Mouse (Mus musculus): ENCODE data around the gene Sptbn4. TPM values are rescaled to one million over a fixed set of nuclear protein-coding genes. Genes with fewer than 3 reads are reported as not detected.
A peak's percentile ranks its signal among the peaks of the same experiment; 100 is the strongest.

Sptbn4 gene
- total RNA-seq, 2 experiments from 2014 or later = 147 TPM

GRCm38 (mm10) chr7:27339519-27339918 is 108.0 kb downstream of the Sptbn4 start:
- no peak for TF ChIP-seq CTCF (conservative IDR thresholded peaks at IDR 0.05)
- DNase-seq (ENCODE audit: low spot score in 2 of 2) = peak; percentile 60 to 86
- peak overlapping the region; percentile 86 for H3K27ac ChIP-seq
- H3K4me3 ChIP-seq = peak overlapping the region; percentile 53

DNA sequence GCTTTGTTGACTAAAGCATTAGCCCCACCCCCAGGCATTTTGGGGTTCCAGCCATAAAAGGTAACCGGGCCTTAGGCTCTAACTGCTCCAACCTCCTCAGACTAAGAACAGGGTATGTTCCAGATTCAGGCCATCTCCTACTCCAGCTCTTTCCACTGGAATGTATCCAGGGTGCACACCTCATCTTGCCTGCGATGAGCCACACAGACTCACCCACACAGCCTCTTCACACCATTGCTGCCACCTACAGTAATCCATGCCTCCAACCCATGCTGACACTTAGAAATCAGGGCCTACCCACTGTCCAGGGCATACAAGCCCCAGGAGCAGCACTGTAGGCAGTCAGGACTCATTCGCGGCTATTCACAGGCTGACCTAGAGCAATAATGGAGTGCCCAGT is 108.4 kb downstream of the Sptbn4 start:
- no peak for DNase-seq (ENCODE audit: low spot score in 2 of 2)
- peak overlapping the region; percentile 53 for H3K4me3 ChIP-seq
- TF ChIP-seq CTCF (conservative IDR thresholded peaks at IDR 0.05) = no peak

GRCm38 (mm10) chr7:27337175-27337853 is 110.2 kb downstream of the Sptbn4 start, which contains the start of gene Ltbp4:
Gene Ltbp4, minus strand, starts transcription at chr7:27337692.
- H3K27ac ChIP-seq = peak within 1 kb of the TSS; percentile 86; the same call in 1 of the 2 replicates
- TF ChIP-seq CTCF (conservative IDR thresholded peaks at IDR 0.05) = no peak
- no peak for DNase-seq (ENCODE audit: low spot score in 2 of 2)
- peak within 1 kb of the TSS; percentile 37 for H3K4me3 ChIP-seq

More for the DNA sequence above, 108.4 kb downstream of the Sptbn4 start:
- H3K27ac ChIP-seq = peak overlapping the region; percentile 86

DNA sequence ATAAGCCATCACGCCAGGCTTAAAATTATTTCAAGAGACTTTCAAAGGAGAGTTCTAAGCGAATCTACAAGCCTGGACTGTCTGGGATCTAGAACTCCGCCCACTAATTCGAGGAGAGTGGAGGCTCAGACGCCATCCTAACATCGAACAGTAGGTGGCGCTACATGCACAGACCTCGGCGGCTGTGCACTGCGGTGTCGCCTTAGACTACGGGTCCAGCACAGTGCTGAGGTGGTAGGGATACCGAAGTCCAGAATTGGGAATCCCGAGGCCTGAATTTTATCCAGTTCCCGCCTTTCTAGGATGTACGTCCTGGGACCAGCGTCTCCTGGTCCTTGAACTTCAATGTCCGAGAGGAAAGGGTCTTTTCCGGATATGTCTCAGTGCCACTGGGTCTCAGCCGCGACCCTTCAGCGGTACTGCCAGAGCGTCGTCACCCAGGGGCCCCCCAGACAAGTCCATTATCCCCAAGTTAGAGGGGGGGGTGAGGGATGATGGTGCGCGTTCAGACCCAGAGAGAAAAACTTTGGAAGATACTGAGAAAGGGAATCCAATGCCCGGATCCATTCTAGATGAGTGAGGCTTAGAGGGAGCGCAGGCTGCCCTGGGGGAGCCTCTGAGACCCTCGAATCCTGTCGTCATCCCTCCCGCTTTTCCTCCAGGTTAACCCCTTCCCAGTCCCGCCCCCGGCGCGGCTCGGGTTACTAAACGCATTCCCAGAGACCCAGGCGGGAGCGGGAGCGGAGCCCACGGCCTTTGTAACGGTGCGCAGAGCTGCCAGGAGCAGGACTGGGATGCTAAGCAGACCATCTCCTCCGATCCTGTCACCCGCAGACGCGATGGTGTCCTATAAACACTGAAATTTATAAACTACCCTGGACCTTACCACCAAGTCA is 111.3 kb downstream of the Sptbn4 start:
- DNase-seq (ENCODE audit: low spot score in 2 of 2) = peak; percentile 89 to 95
- Histone ChIP-seq H3K4me3 (peak overlapping the region; percentile 37), H3K27ac (no peak overlapping the region)
- TF ChIP-seq CTCF (conservative IDR thresholded peaks at IDR 0.05) = peak; percentile 98

- no peak overlapping the region for H3K27ac ChIP-seq
- no peak for DNase-seq (ENCODE audit: low spot score in 2 of 2)
- no peak overlapping the region for H3K4me3 ChIP-seq
- TF ChIP-seq CTCF (conservative IDR thresholded peaks at IDR 0.05) = no peak
Measured at GRCm38 (mm10) chr7:27335011-27335720, 112.3 kb downstream of the Sptbn4 start.

GRCm38 (mm10) chr7:27334405-27334911 is 113.0 kb downstream of the Sptbn4 start:
- DNase-seq (ENCODE audit: low spot score in 2 of 2) = no peak

DNA sequence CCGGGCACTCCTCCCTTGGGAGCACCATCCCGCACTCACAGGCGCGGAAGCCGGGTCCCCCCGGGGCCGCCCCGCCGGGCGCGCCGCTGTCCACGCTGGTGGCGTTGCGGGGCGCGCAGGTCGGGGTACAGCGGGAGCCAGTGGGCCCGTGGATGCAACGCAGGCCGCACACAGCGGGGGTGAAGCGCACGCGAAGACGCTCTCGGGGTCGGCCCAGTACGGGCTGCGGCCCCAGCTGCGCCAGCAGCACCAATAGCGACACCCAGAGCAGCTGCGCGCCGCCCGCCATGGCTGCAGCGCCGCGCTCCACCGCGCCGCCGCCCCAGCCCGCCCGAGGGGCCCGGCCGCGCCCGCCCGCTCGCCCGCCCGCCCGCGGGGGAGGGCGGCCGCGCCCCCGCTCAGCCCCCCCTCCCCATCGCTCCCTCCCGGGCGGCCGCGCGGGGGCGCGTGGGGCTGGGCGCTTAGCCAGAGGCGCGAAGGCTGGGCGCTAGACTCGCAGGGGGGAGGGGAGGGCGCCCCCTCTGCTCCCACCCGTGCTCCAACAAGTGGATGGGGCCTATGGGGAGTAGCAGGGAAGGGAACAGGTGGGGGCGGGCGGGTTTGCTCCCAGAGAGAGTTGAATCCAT is 114.1 kb downstream of the Sptbn4 start:
- Histone ChIP-seq H3K27ac (peak overlapping the region; percentile 79), H3K4me3 (peak overlapping the region; percentile 58)
- DNase-seq (ENCODE audit: low spot score in 2 of 2) = no peak
- no peak for TF ChIP-seq CTCF (conservative IDR thresholded peaks at IDR 0.05)

More at GRCm38 (mm10) chr7:27334405-27334911, 113.0 kb downstream of the Sptbn4 start:
- peak; percentile 48 for TF ChIP-seq CTCF (conservative IDR thresholded peaks at IDR 0.05)
- Histone ChIP-seq H3K27ac (peak overlapping the region; percentile 9; the same call in 1 of the 2 replicates), H3K4me3 (no peak overlapping the region)

GRCm38 (mm10) chr7:27332353-27333199 is 114.9 kb downstream of the Sptbn4 start:
- Histone ChIP-seq H3K27ac (peak overlapping the region; percentile 79), H3K4me3 (peak overlapping the region; percentile 58)
- DNase-seq (ENCODE audit: low spot score in 2 of 2) = peak; percentile 80 to 81
- TF ChIP-seq CTCF (conservative IDR thresholded peaks at IDR 0.05) = peak; percentile 85

GRCm38 (mm10) chr7:27331854-27332253 is 115.6 kb downstream of the Sptbn4 start:
- no peak for TF ChIP-seq CTCF (conservative IDR thresholded peaks at IDR 0.05)
- Histone ChIP-seq H3K27ac (peak overlapping the region; percentile 79), H3K4me3 (peak overlapping the region; percentile 58; the same call in 1 of the 2 replicates)
- no peak for DNase-seq (ENCODE audit: low spot score in 2 of 2)

DNA sequence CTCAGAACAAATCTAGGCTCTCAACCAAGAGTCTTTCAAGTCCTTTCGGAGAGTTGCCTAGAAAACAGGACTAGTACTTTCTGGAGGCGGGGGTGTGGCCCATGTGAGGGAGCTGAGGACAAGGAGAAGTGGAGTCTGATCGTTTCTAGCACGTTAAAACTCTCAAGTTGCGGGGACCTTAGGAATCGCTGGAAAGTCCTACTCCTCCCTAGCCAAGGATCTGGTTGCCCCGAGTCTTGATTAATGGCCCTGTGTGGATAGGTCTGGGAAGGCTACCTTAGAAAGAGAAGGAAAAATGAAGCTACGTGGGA is 116.0 kb downstream of the Sptbn4 start:
- Histone ChIP-seq H3K27ac (peak overlapping the region; percentile 79), H3K4me3 (peak overlapping the region; percentile 47; the same call in 1 of the 2 replicates)
- DNase-seq (ENCODE audit: low spot score in 2 of 2) = no peak
- no peak for TF ChIP-seq CTCF (conservative IDR thresholded peaks at IDR 0.05)

Measured in layer of hippocampus, adult 2 months (tissue).